ENCODE assay signal across 13 mouse cellular contexts in the genomic region with DNA sequence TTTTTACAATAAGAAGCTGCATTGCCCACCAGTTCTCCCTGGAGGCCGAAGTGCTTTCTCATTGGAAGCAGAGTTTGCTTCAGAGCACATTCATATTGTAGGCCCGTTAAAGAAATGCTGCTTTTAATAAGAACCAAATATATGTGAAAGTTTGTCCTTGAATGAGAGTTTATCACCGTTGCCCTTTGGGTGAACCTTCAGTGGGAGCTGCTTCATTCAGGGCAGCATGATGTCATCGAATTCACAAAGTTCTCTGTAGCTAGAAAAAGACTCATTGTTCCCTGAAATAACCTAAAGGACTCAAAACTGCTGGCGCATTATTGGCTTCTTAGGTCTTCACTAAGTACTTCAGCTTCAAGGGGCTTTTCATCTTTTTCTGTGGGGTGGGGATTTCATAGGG.
A peak's percentile ranks its signal among the peaks of the same experiment; 100 is the strongest.
DNase-seq lines count a peak whose midpoint lies in the region; ATAC-seq and TF ChIP-seq lines count a peak whose summit lies in the region.
"Had no signal": no experiment of that assay in that cellular context is flagged by ENCODE, and none has a peak within 500 bp of the region (broad histone marks: within the 10 kb centered on the region; RNA-seq: fewer than 3 reads in every experiment).

No protein-coding gene starts in this region.

- H3K4me1 ChIP-seq in lung, postnatal 0 days (ENCODE audit: insufficient read depth, low read depth, low read length), result peaks cover 14% of the 10 kb centered on the region; the same call in 1 of the 2 replicates
- H3K4me1 ChIP-seq in heart, adult 2 months (ENCODE audit: control insufficient read depth, insufficient read depth, low read length), result peaks cover 17% of the 10 kb centered on the region

- no peak for TF ChIP-seq CTCF in lung, postnatal 0 days (IDR thresholded peaks at IDR 0.05)
- no peak for TF ChIP-seq CTCF in heart, adult 2 months (IDR thresholded peaks at IDR 0.05)

- intact Hi-C loops in heart, postnatal 25 days (cut with DNase I), result loop anchor here (5.0 kb wide), 1 partner anchor 45 kb away; no protein-coding TSS in a partner anchor
- intact Hi-C loops in heart, adult 2 months (cut with DNase I), result loop anchor here (2.0 kb wide), 1 partner anchor 47 kb away; no protein-coding TSS in a partner anchor

- H3K36me3 ChIP-seq in lung, postnatal 0 days (ENCODE audit: insufficient read depth, low read length), result no peaks in the 10 kb centered on the region
- H3K36me3 ChIP-seq in heart, adult 2 months (ENCODE audit: control insufficient read depth, insufficient read depth, low read length), result peaks cover 20% of the 10 kb centered on the region

- WGBS in lung, postnatal 0 days, result 28% methylated on average over 5 of the region's 5 CpGs
- WGBS in heart, adult 2 months, result 18% methylated on average over 5 of the region's 5 CpGs

- TF ChIP-seq POLR2A in heart, adult 2 months (IDR thresholded peaks at IDR 0.05; ENCODE audit: insufficient read depth, low read depth, low read length), result no peak

- no peak overlapping the region for H3K4me3 ChIP-seq in lung, postnatal 0 days (ENCODE audit: low read depth, low read length)
- no peak overlapping the region for H3K4me3 ChIP-seq in heart, adult 2 months

- no peak for ATAC-seq in lung, postnatal 0 days
- ATAC-seq: hindbrain, postnatal 0 days had no signal

- H3K27ac ChIP-seq in lung, postnatal 0 days (ENCODE audit: low read length), result peak overlapping the region; percentile 3; the same call in 1 of the 2 replicates
- H3K27ac ChIP-seq in heart, adult 2 months, result peak overlapping the region; percentile 57
- H3K27ac ChIP-seq: hindbrain, postnatal 0 days had no signal

- no peaks in the 10 kb centered on the region for H3K9me3 ChIP-seq in lung, postnatal 0 days (ENCODE audit: low read length)

- H3K79me2 ChIP-seq in heart, adult 2 months (replicated peaks; ENCODE audit: control insufficient read depth, insufficient read depth, low read length), result no peaks in the 10 kb centered on the region

- TF ChIP-seq EP300 in lung, postnatal 0 days (IDR thresholded peaks at IDR 0.05), result no peak
- TF ChIP-seq EP300 in heart, adult 2 months (IDR thresholded peaks at IDR 0.05; ENCODE audit: insufficient read depth, low read depth, low read length), result no peak

- H3K4me2 ChIP-seq in lung, postnatal 0 days (replicated peaks; ENCODE audit: low read depth, low read length), result no peak overlapping the region

- no peak overlapping the region for H3K9ac ChIP-seq in lung, postnatal 0 days (replicated peaks; ENCODE audit: low read depth)
- H3K9ac ChIP-seq in heart, adult 2 months (ENCODE audit: low read depth, low read length), result no peak overlapping the region

- DNase-seq in heart, adult 11 months, result peak; percentile 84
- no peak for DNase-seq in heart, postnatal 25 days (ENCODE audit: low spot score)
- DNase-seq in lung, postnatal 0 days (ENCODE audit: low spot score), result no peak
- DNase-seq in lung, postnatal 36 days, result no peak
- DNase-seq in heart, adult 2 months, result no peak
- peak; percentile 4 for DNase-seq in skeletal muscle tissue, adult 2 months (ENCODE audit: low read depth, low spot score)
- DNase-seq in left cerebral cortex, adult 11 months (ENCODE audit: low spot score), result no peak
- DNase-seq: cerebellum, adult 2 months; gastrocnemius, postnatal 25 days; layer of hippocampus, postnatal 36 days; right cerebral cortex, postnatal 14 days; thymus, adult 2 months had no signal

- no peaks in the 10 kb centered on the region for H3K27me3 ChIP-seq in lung, postnatal 0 days (replicated peaks; ENCODE audit: insufficient read depth, low read length)
- H3K27me3 ChIP-seq in heart, adult 2 months (ENCODE audit: control insufficient read depth, insufficient read depth, low read length), result no peaks in the 10 kb centered on the region

Comparison
In these comparisons a context has a peak if more than half of its experiments do, and no peak if none do; other contexts are left out.
1. DNase-seq: peak in heart, adult 11 months (single experiment) and skeletal muscle tissue, adult 2 months (single experiment); none in heart, postnatal 25 days (single experiment), lung, postnatal 0 days (single experiment), lung, postnatal 36 days (single experiment), heart, adult 2 months (0 of 2) and left cerebral cortex, adult 11 months (single experiment).